Mouse (Mus musculus): Measurements from ENCODE around the gene Def6. TPM values are rescaled to one million over a fixed set of nuclear protein-coding genes. Genes with fewer than 3 reads are reported as not detected.

The Def6 gene
- total RNA-seq (2012; rRNA removed), result 56.9 and 81.8 TPM in 2 replicates
- total RNA-seq (2014; rRNA removed), result 31.3 and 33.3 TPM in 2 replicates
- polyA plus RNA-seq (2012; ENCODE audit: insufficient read length, low read depth), result 53.6 and 57.4 TPM in 2 replicates

DNA sequence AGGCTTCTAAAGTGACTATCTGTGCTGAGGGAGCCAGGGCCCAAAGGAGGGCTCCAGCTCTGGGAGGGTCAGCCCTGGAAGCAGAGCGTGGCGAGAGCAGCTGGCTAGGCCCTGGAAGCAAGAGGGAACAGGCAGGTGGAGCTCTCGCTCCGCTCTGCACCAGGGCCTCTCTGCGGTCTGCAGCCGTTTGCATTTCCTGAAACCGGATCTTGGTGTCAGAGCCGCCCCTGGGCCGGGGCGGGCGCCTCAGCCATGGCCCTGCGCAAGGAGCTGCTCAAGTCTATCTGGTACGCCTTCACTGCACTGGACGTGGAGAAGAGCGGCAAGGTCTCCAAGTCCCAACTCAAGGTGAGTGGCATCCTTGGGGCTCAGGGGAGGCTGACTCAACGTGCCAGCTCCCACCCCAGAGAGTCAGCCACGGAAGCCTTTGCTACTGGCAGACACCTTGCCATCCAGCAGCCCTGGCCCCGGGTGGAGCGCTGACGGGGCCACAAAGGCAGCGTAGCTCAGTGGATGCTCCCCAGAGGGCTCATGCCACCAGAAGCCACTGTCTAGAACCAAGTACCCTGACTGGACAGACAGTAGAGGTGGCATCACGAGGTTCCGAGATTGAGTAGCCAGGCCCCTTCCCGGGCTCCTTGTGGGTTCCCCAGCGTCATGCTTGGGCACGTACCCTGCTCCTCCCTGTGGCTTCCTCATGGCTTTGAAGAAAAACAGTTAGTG, at the start of gene Def6:
Gene Def6, plus strand, starts transcription at position 188 of the 723 bp plus-strand sequence.
- TF ChIP-seq TBP (conservative IDR thresholded peaks at IDR 0.05; ENCODE audit: low read depth, low read length), result 0 out of 2 replicates have a peak, but pooled peaks have one; percentile 36
- TF ChIP-seq UBTF (IDR thresholded peaks at IDR 0.05; ENCODE audit: low read depth, low read length), result peak; percentile 41; the same call in 1 of the 2 replicates
- TF ChIP-seq ZMIZ1 (IDR thresholded peaks at IDR 0.05; ENCODE audit: low read depth, low read length), result no peak
- TF ChIP-seq MAX (IDR thresholded peaks at IDR 0.05; ENCODE audit: low read length), result peak; percentile 31; the same call in 1 of the 2 replicates
- peak; percentile 39 for TF ChIP-seq BHLHE40 (IDR thresholded peaks at IDR 0.05; ENCODE audit: low read depth, low read length)
- TF ChIP-seq ZKSCAN1 (IDR thresholded peaks at IDR 0.05; ENCODE audit: borderline replicate concordance, low read depth, low read length), result no peak
- TF ChIP-seq RAD21 (IDR thresholded peaks at IDR 0.05; ENCODE audit: low read depth, low read length), result peak; percentile 89
- TF ChIP-seq E2F4 (IDR thresholded peaks at IDR 0.05; ENCODE audit: insufficient replicate concordance, low read depth, low read length), result no peak
- peak; percentile 52; the same call in 1 of the 2 replicates for TF ChIP-seq HCFC1 (IDR thresholded peaks at IDR 0.05; ENCODE audit: low read depth, low read length)
- peak; percentile 88 for TF ChIP-seq SMC3 (IDR thresholded peaks at IDR 0.05; ENCODE audit: low read depth, low read length)
- TF ChIP-seq EP300 (IDR thresholded peaks at IDR 0.05; ENCODE audit: low read length), result peak; percentile 39; the same call in 1 of the 2 replicates
- TF ChIP-seq ZC3H11A (IDR thresholded peaks at IDR 0.05; ENCODE audit: low read depth, low read length), result no peak
- peak; percentile 72 for TF ChIP-seq IRF4 (IDR thresholded peaks at IDR 0.05; ENCODE audit: low read depth, low read length)
- TF ChIP-seq SIN3A (IDR thresholded peaks at IDR 0.05; ENCODE audit: low read length), result peak; percentile 82
- TF ChIP-seq USF2 (conservative IDR thresholded peaks at IDR 0.05; ENCODE audit: low read depth, low read length), result no peak
- TF ChIP-seq MEF2A (IDR thresholded peaks at IDR 0.05; ENCODE audit: borderline replicate concordance, low read depth, low read length), result peak; percentile 73; the same call in 1 of the 2 replicates
- 0 out of 2 replicates have a peak, but pooled peaks have one; percentile 4 for TF ChIP-seq MAFK (IDR thresholded peaks at IDR 0.05; ENCODE audit: insufficient replicate concordance, low read length)
- TF ChIP-seq ELF1 (IDR thresholded peaks at IDR 0.05; ENCODE audit: low read depth, low read length), result peak; percentile 89
- TF ChIP-seq MYC (IDR thresholded peaks at IDR 0.05; ENCODE audit: low read depth, low read length), result peak; percentile 45; the same call in 1 of the 2 replicates
- TF ChIP-seq USF1 (IDR thresholded peaks at IDR 0.05; ENCODE audit: low read depth, low read length), result no peak; the same call in 1 of the 2 replicates
- no peak for TF ChIP-seq JUN (IDR thresholded peaks at IDR 0.05; ENCODE audit: insufficient read depth, low read depth, low read length)
- no peak for TF ChIP-seq JUND (conservative IDR thresholded peaks at IDR 0.05; ENCODE audit: low read depth, low read length)
- peak; percentile 93 for TF ChIP-seq POLR2A (IDR thresholded peaks at IDR 0.05; ENCODE audit: low read depth, low read length)
- no peak for TF ChIP-seq MAZ (IDR thresholded peaks at IDR 0.05; ENCODE audit: low read depth, low read length)
- TF ChIP-seq KAT2A (IDR thresholded peaks at IDR 0.05; ENCODE audit: insufficient replicate concordance, low read length), result no peak
- TF ChIP-seq MXI1 (IDR thresholded peaks at IDR 0.05; ENCODE audit: low read depth, low read length), result peak; percentile 37; the same call in 1 of the 2 replicates
- no peak for TF ChIP-seq ZNF384 (IDR thresholded peaks at IDR 0.05; ENCODE audit: low read depth, low read length)
- TF ChIP-seq CHD2 (IDR thresholded peaks at IDR 0.05; ENCODE audit: low read length), result no peak
- peak; percentile 91 for TF ChIP-seq TCF12 (IDR thresholded peaks at IDR 0.05; ENCODE audit: low read depth, low read length)
- no peak for TF ChIP-seq RCOR1 (conservative IDR thresholded peaks at IDR 0.05; ENCODE audit: low read depth, low read length)
- TF ChIP-seq CHD1 (IDR thresholded peaks at IDR 0.05; ENCODE audit: low read depth, low read length), result no peak
- no peak for TF ChIP-seq PAX5 (IDR thresholded peaks at IDR 0.05; ENCODE audit: low read length)
- TF ChIP-seq CTCF (conservative IDR thresholded peaks at IDR 0.05 in 1 of 2, IDR thresholded peaks at IDR 0.05 in 1 of 2; ENCODE audit: low read depth in 2 of 2, low read length in 2 of 2), result peak in 1 of 2 experiments; percentile 87; a peak in 2 of 4 replicates
- peak; percentile 79 for TF ChIP-seq NRF1 (IDR thresholded peaks at IDR 0.05; ENCODE audit: low read depth, low read length)
- peak; percentile 65 for TF ChIP-seq NELFE (IDR thresholded peaks at IDR 0.05; ENCODE audit: low read depth, low read length)
- TF ChIP-seq POLR2AphosphoS2 (IDR thresholded peaks at IDR 0.05; ENCODE audit: low read depth, low read length), result no peak
- peak; percentile 57 for TF ChIP-seq ETS1 (conservative IDR thresholded peaks at IDR 0.05; ENCODE audit: low read depth, low read length)
- TF ChIP-seq GABPA (IDR thresholded peaks at IDR 0.05; ENCODE audit: insufficient replicate concordance, low read depth, low read length), result no peak
- peak within 1 kb of the TSS; percentile 90 for H3K27ac ChIP-seq (ENCODE audit: insufficient read depth, low read depth)
- in situ Hi-C loops (cut with MboI; ENCODE audit: low pct_ligation_motif_present, low pct_unique_long_range_greater_than_20kb, low sequenced_read_pairs) (loop anchor here (25.0 kb wide), 1 partner anchor 305 kb away; the partner anchor contains the start of gene Fkbp5), dilution Hi-C loops (cut with MboI; ENCODE audit: extremely low pct_ligation_motif_present, extremely low pct_unique_long_range_greater_than_20kb, low sequenced_read_pairs) (no loop called here)
- H3K4me1 ChIP-seq (ENCODE audit: control insufficient read depth in 1 of 2, insufficient read depth in 2 of 2), result peaks cover 42 to 65% of the 10 kb centered on the region in 2 experiments
- no peaks in the 10 kb centered on the region for H3K27me3 ChIP-seq (replicated peaks)
- peak within 1 kb of the TSS; percentile 73 to 91 (median 83) for H3K4me3 ChIP-seq (replicated peaks in 1 of 3; ENCODE audit: low read depth in 2 of 3, low read length in 2 of 3, poor library complexity in 1 of 3)
- no peaks in the 10 kb centered on the region for H3K9me3 ChIP-seq (replicated peaks; ENCODE audit: low read length)
- peaks cover 9 to 20% of the 10 kb centered on the region in 2 experiments for H3K36me3 ChIP-seq (replicated peaks in 1 of 2; ENCODE audit: control insufficient read depth in 1 of 2, insufficient read depth in 1 of 2, low read length in 1 of 2)
- peak within 1 kb of the TSS; percentile 92 for H3K4me2 ChIP-seq (ENCODE audit: insufficient read depth, low read depth, poor library complexity, severe bottlenecking)
- peaks cover 34% of the 10 kb centered on the region for H3K79me2 ChIP-seq (replicated peaks; ENCODE audit: control insufficient read depth, extremely low read depth, insufficient read depth, poor library complexity, severe bottlenecking)
- H3K9ac ChIP-seq (ENCODE audit: insufficient read depth, low read depth), result peak within 1 kb of the TSS; percentile 79
- DNase-seq (ENCODE audit: extremely low read depth), result peak; percentile 83
